Mouse (Mus musculus) stomach, postnatal 0 days (tissue): Measurements from ENCODE around the gene Mgst3.

Source experiments
- CTCF ChIP-seq: IDR thresholded peaks from 2 replicates; pipeline ENCODE4 v1.5.1; 2016; ENCODE audit warnings: antibody characterized with exemption, low read depth, mild to moderate bottlenecking, moderate library complexity
- EP300 ChIP-seq: optimal IDR thresholded peaks from 2 replicates; pipeline ENCODE3; 2016; ENCODE audit warnings: antibody characterized with exemption

DNA sequence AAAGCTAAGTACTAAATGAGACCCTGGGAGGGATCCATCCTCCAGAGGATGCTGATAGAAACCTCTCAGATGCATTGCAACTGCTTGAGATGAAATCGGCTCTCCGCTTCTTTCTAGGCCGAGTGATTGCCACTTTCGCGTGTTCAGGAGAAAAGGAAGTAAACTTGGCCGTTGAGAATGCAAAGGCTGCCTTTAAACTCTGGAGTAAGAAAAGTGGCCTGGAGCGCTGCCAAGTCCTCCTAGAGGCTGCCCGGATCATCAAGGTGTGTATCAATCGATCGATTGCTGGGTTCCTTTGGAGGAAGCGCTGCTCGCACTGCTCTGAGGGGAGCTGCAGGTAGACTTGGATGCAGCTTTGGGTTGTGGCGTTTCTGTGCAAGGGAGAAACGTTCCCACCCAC, 41.2 kb downstream of the Mgst3 start:
- TF ChIP-seq CTCF: no peak
- no peak for TF ChIP-seq EP300
